Mouse (Mus musculus) kidney, postnatal 25 days (tissue): Measurements from ENCODE around the gene Ndufc1.
"Not testable (repeated sequence)": the region's sequence is repeated elsewhere in the genome, so short reads cannot be mapped to it uniquely, and the experiment has no call there.

Source experiments
- DNase-seq, 2 experiments: peaks; one replicate each; pipeline ENCODE4 v3.0.0; 2021; ENCODE audit warnings: mixed read lengths in 2 of 2

The Ndufc1 gene

GRCm38 (mm10) chr3:51408561-51409183 is at the start of gene Ndufc1:
TSS of gene Ndufc1 (minus strand) at chr3:51408988.
- peak; percentile 96 to 99 for DNase-seq

- DNase-seq = no peak
Measured at GRCm38 (mm10) chr3:51434871-51435595, 26.2 kb upstream of the Ndufc1 start.

- DNase-seq = not testable (repeated sequence)
Measured at GRCm38 (mm10) chr3:51434364-51434763, 25.6 kb upstream of the Ndufc1 start.

- no peak for DNase-seq
Measured at GRCm38 (mm10) chr3:51425394-51425793, 16.6 kb upstream of the Ndufc1 start.

GRCm38 (mm10) chr3:51421921-51422320 is 13.1 kb upstream of the Ndufc1 start:
- DNase-seq = no peak

- DNase-seq = no peak
Measured at GRCm38 (mm10) chr3:51417966-51418365, 9.2 kb upstream of the Ndufc1 start.

GRCm38 (mm10) chr3:51417485-51417884 is 8.7 kb upstream of the Ndufc1 start:
- no peak for DNase-seq

GRCm38 (mm10) chr3:51417135-51417458 is 8.3 kb upstream of the Ndufc1 start:
- DNase-seq = no peak

- peak; percentile 49 to 73 for DNase-seq
Measured at GRCm38 (mm10) chr3:51416364-51417134, 7.8 kb upstream of the Ndufc1 start.

- DNase-seq = no peak
Measured at GRCm38 (mm10) chr3:51416073-51416363, 7.2 kb upstream of the Ndufc1 start.

- DNase-seq = peak; percentile 95 to 98
Measured at GRCm38 (mm10) chr3:51415098-51416072, 6.6 kb upstream of the Ndufc1 start, which contains the start of gene Naa15. TSS of gene Naa15 (plus strand) at chr3:51415148.

GRCm38 (mm10) chr3:51413276-51413675 is 4.5 kb upstream of the Ndufc1 start:
- DNase-seq = peak in 1 of 2 experiments; percentile 8

GRCm38 (mm10) chr3:51412457-51412856 is 3.7 kb upstream of the Ndufc1 start:
- peak; percentile 49 to 67 for DNase-seq

- peak in 1 of 2 experiments; percentile 12 for DNase-seq
Measured at GRCm38 (mm10) chr3:51407870-51408560, 773 bp downstream of the Ndufc1 start.

- no peak for DNase-seq
Measured at GRCm38 (mm10) chr3:51402628-51403027, 6.2 kb downstream of the Ndufc1 start.

GRCm38 (mm10) chr3:51402054-51402453 is 6.7 kb downstream of the Ndufc1 start:
- DNase-seq = not testable (repeated sequence)

GRCm38 (mm10) chr3:51400682-51401081 is 8.1 kb downstream of the Ndufc1 start:
- no peak for DNase-seq

- DNase-seq = no peak
Measured at GRCm38 (mm10) chr3:51399531-51399930, 9.3 kb downstream of the Ndufc1 start.

GRCm38 (mm10) chr3:51398667-51399066 is 10.1 kb downstream of the Ndufc1 start:
- no peak for DNase-seq

GRCm38 (mm10) chr3:51397700-51398299 is 11.0 kb downstream of the Ndufc1 start:
- DNase-seq = no peak
